Mouse (Mus musculus): ENCODE data around the gene Alox5. TPM values are rescaled to one million over a fixed set of nuclear protein-coding genes. Genes with fewer than 3 reads are reported as not detected.

The Alox5 gene
- polyA plus RNA-seq, 1 experiment from 2014 or later: 0.86 TPM

DNA sequence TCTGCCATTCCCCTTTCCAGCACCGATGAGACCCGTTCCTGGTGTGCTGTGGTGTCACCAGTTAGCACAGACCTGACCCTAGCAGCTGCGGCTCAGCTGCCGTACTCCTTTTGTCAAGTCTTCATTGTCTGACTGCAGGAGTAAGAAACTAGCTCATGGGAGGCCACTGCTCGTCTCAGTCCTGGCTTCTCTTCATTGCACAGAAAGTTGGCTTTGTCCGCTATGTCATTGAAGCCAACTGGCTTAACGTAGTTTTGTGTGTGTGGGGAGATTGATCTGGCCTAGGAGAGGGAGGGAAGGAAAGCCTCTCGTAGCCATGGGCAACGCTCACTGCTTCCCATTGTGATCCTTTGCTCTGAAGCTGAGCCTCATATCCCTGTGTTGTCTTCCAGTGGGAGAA, 55.7 kb downstream of the Alox5 start:
- no peaks in the 10 kb centered on the region for H3K9me3 ChIP-seq (ENCODE audit: control insufficient read depth, low read length)
- WGBS: 34% methylated on average over 9 of the region's 9 CpGs
- H3K4me1 ChIP-seq (replicated peaks; ENCODE audit: control insufficient read depth, insufficient read depth, low read length): peaks cover 3% of the 10 kb centered on the region; the same call in 1 of the 2 replicates
- H3K27me3 ChIP-seq (ENCODE audit: control insufficient read depth, insufficient read depth, low read length): no peaks in the 10 kb centered on the region
- no peak overlapping the region for H3K4me3 ChIP-seq (ENCODE audit: low read depth, low read length)
- peak; percentile 81 for ATAC-seq (ENCODE audit: low FRiP score)
- DNase-seq (ENCODE audit: low spot score): peak; percentile 62
- no peak overlapping the region for H3K4me2 ChIP-seq (replicated peaks; ENCODE audit: low read depth, low read length)
- peak overlapping the region; percentile 82 for H3K27ac ChIP-seq (ENCODE audit: low read depth, low read length)
- no peaks in the 10 kb centered on the region for H3K36me3 ChIP-seq (ENCODE audit: control insufficient read depth, insufficient read depth, low read length)
- H3K9ac ChIP-seq (ENCODE audit: low read depth, low read length): no peak overlapping the region

DNA sequence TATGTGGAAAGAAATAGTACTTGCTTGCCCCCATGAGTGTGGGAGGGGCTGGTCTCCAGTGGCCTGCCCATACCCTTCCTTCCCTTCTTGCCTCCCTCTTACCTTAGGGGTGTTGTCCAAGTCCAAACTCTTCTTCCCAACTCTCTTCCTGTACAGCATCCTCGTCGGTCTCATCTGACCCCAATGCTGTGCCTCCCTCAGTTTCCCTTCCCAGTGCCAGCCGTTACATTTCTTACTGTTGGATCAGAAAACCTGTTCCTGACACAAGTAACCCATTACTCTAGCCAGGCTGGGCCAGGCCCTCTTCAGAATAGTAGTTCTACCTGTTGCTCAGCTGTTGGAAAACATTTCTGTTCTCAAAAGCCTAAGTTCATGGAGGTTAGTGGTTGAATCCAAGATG, 58.6 kb downstream of the Alox5 start:
- DNase-seq (ENCODE audit: low spot score) (no peak), ATAC-seq (ENCODE audit: low FRiP score) (no peak)
- peaks cover 5% of the 10 kb centered on the region; the same call in 1 of the 2 replicates for H3K4me1 ChIP-seq (replicated peaks; ENCODE audit: control insufficient read depth, insufficient read depth, low read length)
- H3K27me3 ChIP-seq (ENCODE audit: control insufficient read depth, insufficient read depth, low read length): no peaks in the 10 kb centered on the region
- H3K4me3 ChIP-seq (ENCODE audit: low read depth, low read length): no peak overlapping the region
- H3K4me2 ChIP-seq (replicated peaks; ENCODE audit: low read depth, low read length): no peak overlapping the region
- no peak overlapping the region for H3K9ac ChIP-seq (ENCODE audit: low read depth, low read length)
- 97% methylated on average over 3 of the region's 3 CpGs for WGBS
- no peaks in the 10 kb centered on the region for H3K9me3 ChIP-seq (ENCODE audit: control insufficient read depth, low read length)
- no peaks in the 10 kb centered on the region for H3K36me3 ChIP-seq (ENCODE audit: control insufficient read depth, insufficient read depth, low read length)
- no peak overlapping the region for H3K27ac ChIP-seq (ENCODE audit: low read depth, low read length)

DNA sequence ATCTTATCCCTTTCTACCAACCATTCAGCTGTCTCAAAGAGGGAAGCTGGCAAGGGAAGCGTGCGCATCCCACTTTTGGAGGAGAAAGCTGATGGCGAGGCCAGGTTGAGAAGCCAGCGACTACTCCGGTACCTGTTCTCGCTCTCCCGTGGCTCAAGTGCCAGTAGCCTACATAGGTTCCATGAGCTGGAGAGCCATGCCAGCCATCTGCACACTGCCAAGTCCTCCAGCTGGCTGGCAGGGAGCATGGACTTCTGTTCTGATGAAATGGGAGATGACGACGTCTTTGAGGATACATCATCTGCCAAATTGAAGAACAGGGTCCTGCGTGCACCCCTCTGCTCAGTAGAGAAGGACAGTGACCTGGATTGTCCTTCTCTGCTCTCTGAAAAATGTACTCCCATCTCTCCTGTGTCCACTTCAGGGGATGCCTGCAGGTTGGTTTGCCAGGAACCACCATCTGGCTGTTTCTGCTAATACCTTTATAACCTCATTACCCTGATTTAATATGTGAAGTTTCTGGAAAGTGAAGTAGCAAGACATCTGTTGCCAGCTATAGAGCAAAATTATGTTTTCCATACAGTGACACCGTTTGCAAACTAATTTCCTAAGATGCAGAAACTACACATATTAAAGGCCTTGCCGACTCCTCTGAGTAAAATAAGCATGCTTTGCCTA, 59.1 kb downstream of the Alox5 start:
- Histone ChIP-seq H3K36me3 (ENCODE audit: control insufficient read depth, insufficient read depth, low read length) (no peaks in the 10 kb centered on the region), H3K27me3 (ENCODE audit: control insufficient read depth, insufficient read depth, low read length) (no peaks in the 10 kb centered on the region), H3K4me3 (ENCODE audit: low read depth, low read length) (no peak overlapping the region), H3K4me1 (replicated peaks; ENCODE audit: control insufficient read depth, insufficient read depth, low read length) (peaks cover 5% of the 10 kb centered on the region; the same call in 1 of the 2 replicates), H3K27ac (ENCODE audit: low read depth, low read length) (no peak overlapping the region), H3K9ac (ENCODE audit: low read depth, low read length) (no peak overlapping the region), H3K9me3 (ENCODE audit: control insufficient read depth, low read length) (no peaks in the 10 kb centered on the region), H3K4me2 (replicated peaks; ENCODE audit: low read depth, low read length) (no peak overlapping the region)
- DNase-seq (ENCODE audit: low spot score) (no peak), ATAC-seq (ENCODE audit: low FRiP score) (no peak)
- WGBS: 96% methylated on average over 12 of the region's 12 CpGs

DNA sequence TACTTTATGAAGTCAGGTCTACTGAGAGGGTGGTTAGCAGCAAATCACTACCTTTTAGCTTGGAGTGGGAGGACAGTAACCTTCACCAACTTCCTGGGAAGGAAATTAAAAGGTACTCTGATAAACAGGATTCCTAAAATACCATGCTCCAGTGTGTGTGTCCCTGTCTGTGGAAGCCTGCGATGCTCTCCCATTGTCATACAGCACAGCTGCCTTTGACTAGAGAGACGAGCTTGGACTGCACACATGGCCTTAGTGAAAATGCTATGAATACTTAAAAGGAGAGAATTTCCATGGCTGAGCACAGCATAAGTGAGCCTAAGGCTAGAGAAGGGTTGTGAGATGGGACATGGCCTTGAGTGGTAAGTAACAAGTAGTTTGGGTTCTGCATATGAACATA, 62.8 kb downstream of the Alox5 start:
- DNase-seq (ENCODE audit: low spot score) (peak; percentile 27), ATAC-seq (ENCODE audit: low FRiP score) (peak; percentile 58; the same call in 1 of the 2 replicates)
- 44% methylated on average over 2 of the region's 2 CpGs for WGBS
- Histone ChIP-seq H3K4me1 (replicated peaks; ENCODE audit: control insufficient read depth, insufficient read depth, low read length) (peaks cover 5% of the 10 kb centered on the region; the same call in 1 of the 2 replicates), H3K9me3 (ENCODE audit: control insufficient read depth, low read length) (no peaks in the 10 kb centered on the region), H3K4me2 (replicated peaks; ENCODE audit: low read depth, low read length) (no peak overlapping the region), H3K9ac (ENCODE audit: low read depth, low read length) (no peak overlapping the region), H3K27ac (ENCODE audit: low read depth, low read length) (peak overlapping the region; percentile 66), H3K27me3 (ENCODE audit: control insufficient read depth, insufficient read depth, low read length) (no peaks in the 10 kb centered on the region), H3K36me3 (ENCODE audit: control insufficient read depth, insufficient read depth, low read length) (no peaks in the 10 kb centered on the region), H3K4me3 (ENCODE audit: low read depth, low read length) (no peak overlapping the region)

DNA sequence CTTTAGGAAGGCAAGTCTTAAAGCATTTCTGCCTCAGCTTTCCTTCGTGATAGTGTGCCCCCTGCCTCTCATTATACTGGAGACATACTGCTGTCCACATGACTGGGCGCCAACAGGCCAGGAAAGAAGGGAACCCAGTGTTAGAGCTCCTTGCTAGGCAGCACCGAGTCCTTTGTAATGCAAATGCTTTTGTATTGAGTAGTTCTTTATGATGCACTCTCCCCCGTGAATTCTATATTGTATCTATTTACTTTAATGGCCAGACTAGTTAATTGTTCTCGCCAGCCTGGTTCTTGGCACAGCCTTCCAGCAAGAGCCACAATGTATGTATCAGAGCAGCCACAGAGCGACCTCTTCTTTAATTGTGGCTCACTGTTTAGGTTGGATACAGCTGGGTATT, 63.4 kb downstream of the Alox5 start:
- Histone ChIP-seq H3K36me3 (ENCODE audit: control insufficient read depth, insufficient read depth, low read length) (no peaks in the 10 kb centered on the region), H3K27ac (ENCODE audit: low read depth, low read length) (peak overlapping the region; percentile 66), H3K4me2 (replicated peaks; ENCODE audit: low read depth, low read length) (no peak overlapping the region), H3K4me3 (ENCODE audit: low read depth, low read length) (no peak overlapping the region), H3K9me3 (ENCODE audit: control insufficient read depth, low read length) (no peaks in the 10 kb centered on the region), H3K4me1 (replicated peaks; ENCODE audit: control insufficient read depth, insufficient read depth, low read length) (peaks cover 5% of the 10 kb centered on the region; the same call in 1 of the 2 replicates), H3K9ac (ENCODE audit: low read depth, low read length) (no peak overlapping the region), H3K27me3 (ENCODE audit: control insufficient read depth, insufficient read depth, low read length) (no peaks in the 10 kb centered on the region)
- ATAC-seq (ENCODE audit: low FRiP score) (peak; percentile 93), DNase-seq (ENCODE audit: low spot score) (peak; percentile 67)
- 28% methylated on average over 6 of the region's 6 CpGs for WGBS

DNA sequence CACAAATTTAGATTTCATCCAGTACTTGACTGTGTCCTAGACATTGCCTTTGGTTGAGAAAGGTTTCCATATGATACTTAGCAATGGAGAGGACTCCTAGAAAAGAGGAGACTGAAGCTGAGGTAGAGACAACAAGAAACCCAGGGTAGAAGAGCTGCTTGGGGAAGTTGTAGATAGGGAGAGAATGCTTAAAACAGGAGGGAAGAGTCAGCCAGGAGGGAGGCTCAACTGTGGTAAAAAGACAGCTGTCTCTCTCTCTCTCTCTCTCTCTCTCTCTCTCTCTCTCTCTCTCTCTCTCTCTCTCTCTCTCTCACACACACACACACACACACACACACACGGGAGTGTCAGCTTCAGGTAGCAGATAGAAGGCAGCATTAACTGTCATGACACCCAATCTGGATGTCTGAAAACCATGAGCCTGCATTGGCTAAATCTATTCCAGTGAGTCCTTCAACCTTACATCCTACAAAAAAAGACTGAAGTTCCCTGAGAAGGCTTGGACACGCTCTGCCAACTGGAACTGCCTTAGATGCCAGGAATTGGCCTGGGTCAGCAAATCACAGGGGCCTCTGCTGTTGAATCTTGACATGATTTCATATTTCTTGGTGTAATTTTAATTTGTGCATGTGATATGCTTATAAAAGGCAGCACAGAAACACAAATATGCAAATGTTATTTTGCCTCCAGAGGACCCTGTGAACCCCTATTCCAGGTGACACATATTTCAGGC, 65.9 kb downstream of the Alox5 start:
- Histone ChIP-seq H3K9ac (ENCODE audit: low read depth, low read length) (no peak overlapping the region), H3K36me3 (ENCODE audit: control insufficient read depth, insufficient read depth, low read length) (no peaks in the 10 kb centered on the region), H3K9me3 (ENCODE audit: control insufficient read depth, low read length) (no peaks in the 10 kb centered on the region), H3K4me3 (ENCODE audit: low read depth, low read length) (no peak overlapping the region), H3K4me2 (replicated peaks; ENCODE audit: low read depth, low read length) (no peak overlapping the region), H3K27ac (ENCODE audit: low read depth, low read length) (no peak overlapping the region), H3K27me3 (ENCODE audit: control insufficient read depth, insufficient read depth, low read length) (no peaks in the 10 kb centered on the region), H3K4me1 (replicated peaks; ENCODE audit: control insufficient read depth, insufficient read depth, low read length) (peaks cover 5% of the 10 kb centered on the region; the same call in 1 of the 2 replicates)
- 83% methylated on average over 2 of the region's 2 CpGs for whole genome bisulfite sequencing
- no peak for ATAC-seq (ENCODE audit: low FRiP score)
- no peak for DNase-seq (ENCODE audit: low spot score)

DNA sequence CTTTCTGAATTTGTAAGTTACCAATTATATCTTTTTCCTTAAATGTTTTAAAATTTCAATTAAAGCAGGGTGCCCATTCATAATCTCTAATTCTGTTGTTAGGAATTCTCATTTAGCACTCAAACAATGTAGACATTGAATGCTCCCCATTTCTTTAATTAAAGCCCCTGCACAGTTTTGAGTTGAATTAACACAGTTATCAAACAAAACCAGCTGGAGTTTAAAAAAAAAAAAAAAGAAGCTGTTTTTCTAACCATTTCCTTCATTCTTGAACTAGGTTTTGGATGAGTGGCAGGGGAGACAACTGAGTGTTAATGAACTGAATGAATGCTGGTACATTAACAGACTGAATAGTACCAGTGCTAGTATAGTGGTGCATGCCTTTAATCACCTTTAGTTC, 71.5 kb downstream of the Alox5 start:
- no peak overlapping the region for H3K27ac ChIP-seq (ENCODE audit: low read depth, low read length)
- no peak for ATAC-seq (ENCODE audit: low FRiP score)

DNA sequence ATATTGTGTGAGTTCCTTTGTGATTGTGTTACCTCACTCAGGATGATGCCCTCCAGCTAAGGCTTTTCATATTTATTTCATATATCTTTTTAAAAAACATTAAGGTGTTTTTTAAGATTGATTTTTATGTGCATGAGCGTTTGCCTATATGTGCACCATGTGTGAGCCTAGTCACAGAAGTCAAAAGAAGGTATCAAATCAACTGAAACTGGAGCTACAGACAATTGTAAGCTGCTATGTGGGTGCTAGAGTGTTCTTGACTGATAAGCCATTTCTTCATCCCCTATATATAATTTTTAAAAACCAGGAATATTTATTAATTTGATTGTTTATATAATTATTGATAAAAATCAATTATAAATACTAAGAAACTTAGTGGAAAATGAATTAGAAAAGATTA, 72.9 kb downstream of the Alox5 start:
- no peak overlapping the region for H3K27ac ChIP-seq (ENCODE audit: low read depth, low read length)
- H3K9me3 ChIP-seq (ENCODE audit: control insufficient read depth, low read length): no peaks in the 10 kb centered on the region
- no peak overlapping the region for H3K4me2 ChIP-seq (replicated peaks; ENCODE audit: low read depth, low read length)
- no peaks in the 10 kb centered on the region for H3K27me3 ChIP-seq (ENCODE audit: control insufficient read depth, insufficient read depth, low read length)
- DNase-seq (ENCODE audit: low spot score) (no peak), ATAC-seq (ENCODE audit: low FRiP score) (no peak)
- no peak overlapping the region for H3K4me3 ChIP-seq (ENCODE audit: low read depth, low read length)
- H3K9ac ChIP-seq (ENCODE audit: low read depth, low read length): no peak overlapping the region
- WGBS: 95% methylated on average over 1 of the region's 1 CpGs
- no peaks in the 10 kb centered on the region for H3K36me3 ChIP-seq (ENCODE audit: control insufficient read depth, insufficient read depth, low read length)
- H3K4me1 ChIP-seq (replicated peaks; ENCODE audit: control insufficient read depth, insufficient read depth, low read length): peaks cover 2% of the 10 kb centered on the region; the same call in 1 of the 2 replicates

More for the DNA sequence above, 71.5 kb downstream of the Alox5 start:
- DNase-seq (ENCODE audit: low spot score): no peak
- H3K4me1 ChIP-seq (replicated peaks; ENCODE audit: control insufficient read depth, insufficient read depth, low read length): peaks cover 2% of the 10 kb centered on the region; the same call in 1 of the 2 replicates
- H3K36me3 ChIP-seq (ENCODE audit: control insufficient read depth, insufficient read depth, low read length): no peaks in the 10 kb centered on the region
- no peaks in the 10 kb centered on the region for H3K27me3 ChIP-seq (ENCODE audit: control insufficient read depth, insufficient read depth, low read length)
- no peak overlapping the region for H3K4me3 ChIP-seq (ENCODE audit: low read depth, low read length)
- no peak overlapping the region for H3K9ac ChIP-seq (ENCODE audit: low read depth, low read length)
- H3K4me2 ChIP-seq (replicated peaks; ENCODE audit: low read depth, low read length): no peak overlapping the region
- H3K9me3 ChIP-seq (ENCODE audit: control insufficient read depth, low read length): no peaks in the 10 kb centered on the region

All from hindbrain, embryonic 11.5 days (tissue).